Mouse (Mus musculus) embryonic fibroblast, embryonic 13.5 days (primary cell): Measurements from ENCODE around the gene Surf6. TPM values are rescaled to one million over a fixed set of nuclear protein-coding genes. Genes with fewer than 3 reads are reported as not detected.

Experiments
- H3K27ac ChIP-seq: 2 replicates; pipeline ENCODE4 v1.5.1; 2012; ENCODE audit warnings: low read length, control low read depth, inconsistent platforms; ENCODE audit not compliant: insufficient read depth
- H3K4me1 ChIP-seq: 2 replicates; pipeline ENCODE4 v1.6.1; 2011; ENCODE audit warnings: low read length; ENCODE audit not compliant: control insufficient read depth, insufficient read depth
- H3K4me3 ChIP-seq: 2 replicates; pipeline ENCODE4 v1.5.1; 2011; ENCODE audit warnings: mild to moderate bottlenecking, control low read depth, low read length; ENCODE audit not compliant: insufficient read depth
- CTCF ChIP-seq: IDR thresholded peaks from 2 replicates; pipeline ENCODE4 v1.5.1; 2011; ENCODE audit warnings: mild to moderate bottlenecking, control low read depth, low read length, moderate library complexity, borderline replicate concordance; ENCODE audit not compliant: insufficient read depth
- POLR2A ChIP-seq: IDR thresholded peaks from 2 replicates; pipeline ENCODE4 v1.6.1; 2011; ENCODE audit warnings: low read depth, mild to moderate bottlenecking, control low read depth, low read length, moderate library complexity
- polyA plus RNA-seq: library from polyadenylated mRNA; stranded (reverse); fragments of >200 nt; gene quantifications from 2 replicates; pipeline ENCODE4 v1.2.4, GENCODE M21; 2011; ENCODE audit warnings: low read depth; ENCODE audit not compliant: missing spikeins, insufficient read length

Gene Surf6
- polyA plus RNA-seq, 1 experiment = 23.3 TPM

GRCm38 (mm10) chr2:26932473-26933303, 30.0 kb upstream of the Surf6 start:
- peak overlapping the region; percentile 96 for H3K4me3 ChIP-seq
- TF ChIP-seq CTCF = no peak
- no peak for TF ChIP-seq POLR2A
- H3K27ac ChIP-seq = 0 out of 2 replicates have a peak overlapping the region, but pooled peaks have one; percentile 11
- H3K4me1 ChIP-seq = peaks cover 9% of the 10 kb centered on the region; the same call in 1 of the 2 replicates

- Histone ChIP-seq H3K4me1 (peaks cover 11% of the 10 kb centered on the region; the same call in 1 of the 2 replicates), H3K27ac (no peak overlapping the region), H3K4me3 (no peak overlapping the region)
- no peak for TF ChIP-seq CTCF
- no peak for TF ChIP-seq POLR2A
Measured at GRCm38 (mm10) chr2:26930390-26930789, 27.7 kb upstream of the Surf6 start.

GRCm38 (mm10) chr2:26927745-26928476, 25.2 kb upstream of the Surf6 start:
- H3K4me1 ChIP-seq = peaks cover 11% of the 10 kb centered on the region; the same call in 1 of the 2 replicates
- TF ChIP-seq POLR2A (no peak), CTCF (no peak)
- no peak overlapping the region for H3K27ac ChIP-seq
- no peak overlapping the region for H3K4me3 ChIP-seq

- no peak for TF ChIP-seq POLR2A
- no peak for TF ChIP-seq CTCF
- H3K4me1 ChIP-seq = peaks cover 8% of the 10 kb centered on the region
- no peak overlapping the region for H3K27ac ChIP-seq
- H3K4me3 ChIP-seq = no peak overlapping the region
Measured at GRCm38 (mm10) chr2:26921784-26922183, 19.1 kb upstream of the Surf6 start.

- Histone ChIP-seq H3K4me3 (no peak overlapping the region), H3K4me1 (peaks cover 8% of the 10 kb centered on the region), H3K27ac (no peak overlapping the region)
- TF ChIP-seq CTCF (no peak), POLR2A (no peak)
Measured at GRCm38 (mm10) chr2:26920190-26920855, 17.6 kb upstream of the Surf6 start.

GRCm38 (mm10) chr2:26919684-26920083, 17.0 kb upstream of the Surf6 start:
- Histone ChIP-seq H3K4me3 (no peak overlapping the region), H3K4me1 (peaks cover 8% of the 10 kb centered on the region), H3K27ac (no peak overlapping the region)
- TF ChIP-seq CTCF (no peak), POLR2A (no peak)

GRCm38 (mm10) chr2:26916738-26917137, 14.1 kb upstream of the Surf6 start:
- peak overlapping the region; percentile 50 for H3K27ac ChIP-seq
- H3K4me3 ChIP-seq = peak overlapping the region; percentile 51
- peaks cover 8% of the 10 kb centered on the region for H3K4me1 ChIP-seq
- TF ChIP-seq POLR2A (no peak; the same call in 1 of the 2 replicates), CTCF (no peak)

GRCm38 (mm10) chr2:26915927-26916728, 13.4 kb upstream of the Surf6 start, which contains the start of the genes Surf2 and Surf1:
Gene Surf2, plus strand, starts transcription at chr2:26916367.
Gene Surf1, minus strand, starts transcription at chr2:26916530.
- peak within 1 kb of the TSS; percentile 50 for H3K27ac ChIP-seq
- TF ChIP-seq CTCF (no peak), POLR2A (peak; percentile 95)
- H3K4me1 ChIP-seq = peaks cover 8% of the 10 kb centered on the region
- H3K4me3 ChIP-seq = peak within 1 kb of the TSS; percentile 51
